Mouse (Mus musculus) splenic B cell, adult 2 months (primary cell): ENCODE results near the gene Kri1.
A peak's percentile ranks its signal among the peaks of the same experiment; 100 is the strongest.
"Not testable (repeated sequence)": the region's sequence is repeated elsewhere in the genome, so short reads cannot be mapped to it uniquely, and the experiment has no call there.

Source experiments
- DNase-seq: peaks from one replicate; pipeline ENCODE4 v3.0.0-alpha.2; 2011; ENCODE audit warnings: low read depth, low spot score
- H3K27me3 ChIP-seq: 2 replicates; pipeline ENCODE4 v1.6.1; 2012; ENCODE audit warnings: mild to moderate bottlenecking, low read length, moderate library complexity, mixed read lengths; ENCODE audit not compliant: control insufficient read depth, poor library complexity, insufficient read depth, severe bottlenecking
- H3K36me3 ChIP-seq: 2 replicates; pipeline ENCODE4 v1.6.1; 2012; ENCODE audit warnings: mild to moderate bottlenecking, low read length, moderate library complexity, mixed read lengths; ENCODE audit not compliant: control insufficient read depth, poor library complexity, insufficient read depth, severe bottlenecking

Gene Kri1

DNA sequence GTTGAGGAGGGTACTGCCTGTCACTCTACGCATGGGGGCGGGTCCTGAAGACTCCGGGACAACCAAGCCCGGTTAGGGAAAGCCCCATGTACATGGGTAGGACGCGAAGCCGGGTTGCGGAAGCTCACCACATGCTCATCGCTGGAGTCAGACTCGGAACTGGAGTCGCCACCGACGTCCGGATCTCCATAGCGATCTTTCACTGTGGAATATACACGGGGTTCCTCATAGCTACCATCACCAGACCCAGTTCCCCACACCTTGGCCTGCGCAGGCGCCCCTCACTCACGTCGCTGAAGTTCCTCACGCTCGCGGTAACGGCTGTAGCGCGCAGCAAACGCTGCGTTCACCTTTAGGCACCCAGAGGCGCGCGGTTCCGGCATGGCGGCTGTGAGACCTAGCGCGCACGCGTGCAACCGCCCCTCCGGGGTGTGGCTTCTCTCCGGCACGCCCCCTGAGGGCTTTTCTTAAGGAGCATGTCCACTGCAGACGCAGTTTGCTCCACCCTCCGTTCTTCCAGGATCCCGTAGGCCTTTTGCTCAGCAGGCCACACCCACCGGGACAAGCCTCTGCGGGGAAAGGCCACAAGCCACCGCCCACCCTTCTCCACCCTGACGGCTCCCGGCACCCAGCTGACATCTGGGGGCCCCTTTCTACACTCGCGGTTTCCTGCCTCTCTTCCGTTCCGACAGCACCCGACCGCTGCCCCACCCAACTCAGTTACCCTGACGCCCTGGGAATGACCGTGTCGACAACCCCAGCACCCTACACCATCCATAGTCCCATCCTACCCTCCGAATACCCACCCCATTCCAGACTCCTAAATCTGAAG, at the start of gene Kri1:
Gene Kri1, minus strand, starts transcription at position 399 of the 832 bp plus-strand sequence.
- H3K36me3 ChIP-seq, result peaks cover 6% of the 10 kb centered on the region; the same call in 1 of the 2 replicates
- DNase-seq, result peak; percentile 95
- no peaks in the 10 kb centered on the region for H3K27me3 ChIP-seq

DNA sequence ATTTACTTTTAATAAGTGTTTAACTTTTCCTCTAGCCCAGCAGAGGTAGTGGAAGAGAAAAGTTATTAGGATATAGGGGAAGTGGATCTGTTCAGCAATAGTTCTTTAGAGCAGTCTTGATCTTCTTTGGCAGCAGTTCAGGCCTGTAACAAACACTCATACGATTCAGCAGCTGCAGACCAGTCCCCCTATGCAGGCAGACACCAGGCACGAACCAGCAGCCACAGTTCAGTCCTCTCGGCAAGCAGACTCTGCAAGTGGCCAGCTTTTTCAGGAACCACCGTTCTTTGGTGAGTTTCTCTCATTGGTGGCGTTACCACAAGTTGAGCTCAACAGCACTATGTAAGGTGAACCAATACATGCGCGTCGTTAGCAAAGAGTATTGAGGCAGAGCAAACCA, 48.7 kb upstream of the Kri1 start:
- Histone ChIP-seq H3K36me3 (peaks cover 18% of the 10 kb centered on the region), H3K27me3 (no peaks in the 10 kb centered on the region)
- no peak for DNase-seq

DNA sequence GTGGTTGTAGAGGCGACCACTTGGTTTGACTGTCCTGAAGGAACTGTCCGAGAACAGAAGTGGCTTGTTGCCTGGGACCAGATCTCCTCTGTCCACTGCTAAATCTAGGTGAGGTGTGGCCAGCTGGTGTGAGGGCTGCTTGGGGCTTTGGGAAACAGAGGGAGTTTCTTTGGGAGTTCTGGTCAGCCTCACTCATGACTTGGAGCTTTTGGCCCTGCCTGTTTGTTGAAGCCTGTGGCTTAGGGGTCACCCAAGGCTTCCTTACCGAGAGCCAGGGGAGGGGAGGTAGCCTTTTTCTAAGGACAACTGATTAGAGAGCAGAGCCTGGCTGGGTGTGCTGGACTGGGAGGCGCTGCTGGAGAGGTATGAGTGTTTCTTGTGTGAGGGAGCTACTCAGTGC, 47.6 kb upstream of the Kri1 start:
- no peaks in the 10 kb centered on the region for H3K27me3 ChIP-seq
- peaks cover 15% of the 10 kb centered on the region for H3K36me3 ChIP-seq
- DNase-seq, result no peak

DNA sequence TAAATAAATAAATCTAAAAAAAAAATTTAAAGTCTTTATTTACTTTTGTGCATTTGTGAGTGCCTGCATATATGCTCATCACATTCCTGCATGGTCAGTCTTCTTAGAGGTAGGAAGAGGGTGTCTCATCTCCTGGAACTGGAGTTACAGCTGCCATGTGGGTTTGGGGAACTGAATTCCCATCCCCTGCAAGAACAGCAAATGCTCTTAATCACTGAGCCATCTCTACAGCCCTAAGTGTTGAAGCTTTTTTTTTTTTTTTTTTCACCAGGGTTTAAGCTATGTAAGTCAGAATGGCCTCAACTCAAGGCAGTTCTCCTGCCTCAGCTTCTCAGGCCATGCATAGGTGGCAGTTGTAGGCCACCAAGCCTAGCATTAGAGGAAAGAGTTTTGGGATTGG, 47.0 kb upstream of the Kri1 start:
- H3K27me3 ChIP-seq, result no peaks in the 10 kb centered on the region
- no peak for DNase-seq
- H3K36me3 ChIP-seq, result peaks cover 10% of the 10 kb centered on the region

DNA sequence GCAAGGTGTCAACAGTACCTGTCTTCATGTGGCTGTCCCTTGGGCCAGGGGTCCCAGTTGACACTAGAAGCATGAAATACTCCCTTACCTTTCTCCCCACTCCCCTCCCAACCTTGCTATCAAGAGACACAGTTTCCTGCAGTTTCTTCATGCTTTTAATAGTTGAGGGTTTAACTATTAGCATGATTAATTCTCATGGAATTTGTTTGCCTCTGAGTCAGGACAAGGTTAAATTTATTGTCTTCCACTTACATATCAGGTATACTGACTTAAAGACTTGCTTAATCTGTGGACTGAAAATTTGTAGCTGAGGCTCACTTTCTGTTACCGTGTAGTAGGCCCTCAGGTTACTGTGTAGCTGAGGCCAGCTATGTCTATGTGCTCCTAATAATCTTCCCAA, 45.8 kb upstream of the Kri1 start:
- Histone ChIP-seq H3K36me3 (peaks cover 7% of the 10 kb centered on the region), H3K27me3 (no peaks in the 10 kb centered on the region)
- no peak for DNase-seq

DNA sequence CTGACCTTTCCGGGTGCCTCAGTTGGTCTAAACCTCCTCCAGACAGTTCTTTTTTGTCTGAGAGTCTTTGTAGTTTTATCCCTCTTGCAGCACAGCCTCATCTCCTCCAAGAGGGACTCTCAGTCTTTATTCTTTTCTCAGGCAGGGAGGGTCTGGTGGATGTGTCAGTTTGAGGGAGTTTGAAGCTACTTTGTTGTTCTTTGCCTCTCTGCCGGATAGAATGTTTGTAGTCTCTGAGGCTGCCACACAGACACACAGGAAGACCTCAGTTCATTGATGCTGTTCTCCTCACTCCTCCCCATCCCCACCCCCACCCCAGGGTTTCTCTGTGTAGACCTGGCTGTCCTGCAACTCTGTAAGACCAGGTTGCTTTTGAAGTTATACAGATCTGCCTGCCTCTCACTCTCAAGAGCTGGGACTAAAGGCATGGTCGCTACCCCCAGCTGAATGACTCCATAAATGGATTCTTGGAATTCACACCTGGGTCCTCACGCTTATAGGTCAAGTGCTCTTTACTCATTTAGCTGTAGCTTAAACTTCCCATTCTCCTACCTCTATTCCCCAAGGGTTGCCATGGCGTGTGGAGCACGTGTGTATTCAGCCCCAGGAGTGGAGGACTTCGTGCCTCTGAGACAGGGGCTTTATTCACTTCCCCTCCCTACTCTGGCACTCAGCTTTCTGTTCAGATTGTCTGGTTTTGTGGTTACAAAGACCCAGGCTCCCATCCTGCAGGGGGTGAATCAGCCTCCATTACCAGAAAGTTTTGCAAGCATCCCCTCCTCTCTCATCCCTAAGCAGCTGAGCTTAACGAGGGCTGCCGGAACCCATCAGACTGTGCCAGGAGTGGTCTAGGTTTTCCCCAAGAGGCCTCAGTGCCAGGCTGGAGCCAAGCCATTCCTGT, 44.6 kb upstream of the Kri1 start:
- DNase-seq, result peak; percentile 37
- H3K27me3 ChIP-seq, result no peaks in the 10 kb centered on the region
- no peaks in the 10 kb centered on the region; the same call in 1 of the 2 replicates for H3K36me3 ChIP-seq

DNA sequence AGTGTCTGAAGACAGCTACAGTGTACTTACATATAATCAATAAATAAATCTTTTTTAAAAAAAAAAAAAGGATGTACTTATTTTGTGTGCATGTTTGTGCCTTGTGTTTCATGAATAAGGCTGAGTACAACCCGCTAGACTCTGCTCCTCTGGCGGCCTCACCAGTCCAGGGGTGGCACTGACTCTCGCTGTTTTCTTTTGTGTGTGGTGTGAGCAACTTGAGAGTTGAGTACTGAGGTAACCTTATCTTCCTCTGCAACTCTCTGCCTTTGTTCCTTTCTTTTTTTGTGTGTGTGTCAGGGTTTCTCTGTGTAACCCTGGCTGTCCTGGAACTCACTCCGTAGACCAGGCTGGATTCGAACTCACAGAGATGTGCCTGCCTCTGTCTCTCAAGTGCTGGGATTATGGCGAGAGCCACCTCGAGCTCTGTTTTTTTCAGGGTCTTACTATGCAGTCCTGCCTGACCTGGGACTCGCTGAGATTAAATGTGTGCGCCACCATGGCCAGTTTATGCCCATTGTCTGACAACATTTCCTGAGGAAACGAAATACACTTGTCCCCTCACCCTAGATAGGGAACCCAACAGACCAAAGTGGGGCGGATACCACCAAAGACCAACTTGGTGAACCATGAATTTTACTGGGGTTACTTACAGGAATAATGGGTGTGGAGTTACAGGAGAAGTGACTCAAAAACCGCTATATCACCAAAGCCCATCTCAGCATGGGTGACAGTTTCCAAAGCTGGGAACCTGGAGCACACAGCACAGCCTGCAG, 43.8 kb upstream of the Kri1 start:
- no peak for DNase-seq
- Histone ChIP-seq H3K27me3 (no peaks in the 10 kb centered on the region), H3K36me3 (no peaks in the 10 kb centered on the region; the same call in 1 of the 2 replicates)

DNA sequence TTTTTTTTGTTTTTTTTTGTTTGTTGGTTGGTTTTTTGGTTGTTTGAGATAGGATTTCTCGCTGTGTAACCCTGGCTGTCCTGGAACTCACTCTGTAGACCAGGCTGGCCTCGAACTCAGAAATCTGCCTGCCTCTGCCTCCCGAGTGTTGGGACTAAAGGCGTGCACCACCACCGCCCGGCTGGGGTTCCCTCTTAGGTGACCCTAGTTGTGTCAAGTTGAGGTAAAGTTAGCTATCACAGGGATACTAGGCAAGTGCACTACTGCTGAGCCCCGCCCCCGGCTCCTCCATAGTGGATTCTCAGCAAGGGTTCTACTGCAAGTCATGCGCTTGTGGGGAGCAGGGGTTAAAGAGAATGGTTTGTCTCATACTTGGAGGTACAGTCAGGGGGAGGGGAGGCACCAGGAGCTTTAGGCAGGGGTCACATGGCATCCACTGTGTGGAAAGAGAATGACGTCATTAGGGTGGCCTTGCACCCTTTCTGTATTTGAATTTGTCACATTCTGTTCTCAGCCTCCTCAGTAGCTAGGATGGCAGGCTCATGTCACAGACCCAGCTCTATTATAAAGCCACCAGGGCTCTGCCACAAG, 42.0 kb upstream of the Kri1 start:
- H3K27me3 ChIP-seq, result no peaks in the 10 kb centered on the region
- peak; percentile 72 for DNase-seq

DNA sequence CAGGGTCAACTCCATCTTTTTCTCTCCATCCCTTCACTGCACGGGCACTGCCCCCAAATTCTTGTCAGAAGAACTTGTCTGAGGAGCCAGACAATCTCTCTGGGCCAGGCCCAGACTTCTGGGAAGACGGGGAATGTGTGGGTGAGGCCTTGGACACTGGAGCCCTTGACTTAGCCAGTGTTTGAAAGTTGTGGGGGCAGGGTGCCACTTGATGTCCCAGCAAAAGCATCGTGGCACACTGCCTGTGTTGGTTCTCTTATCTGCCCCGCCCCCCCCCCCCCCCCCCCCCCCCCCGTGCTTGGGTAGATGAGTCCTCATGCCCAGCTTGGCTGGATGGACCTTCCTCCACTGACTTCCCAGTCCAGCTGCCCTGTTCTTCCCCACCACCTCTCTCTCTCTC, 41.3 kb upstream of the Kri1 start:
- no peak for DNase-seq
- no peaks in the 10 kb centered on the region for H3K36me3 ChIP-seq

More for the DNA sequence above, 42.0 kb upstream of the Kri1 start:
- H3K36me3 ChIP-seq, result no peaks in the 10 kb centered on the region; the same call in 1 of the 2 replicates

DNA sequence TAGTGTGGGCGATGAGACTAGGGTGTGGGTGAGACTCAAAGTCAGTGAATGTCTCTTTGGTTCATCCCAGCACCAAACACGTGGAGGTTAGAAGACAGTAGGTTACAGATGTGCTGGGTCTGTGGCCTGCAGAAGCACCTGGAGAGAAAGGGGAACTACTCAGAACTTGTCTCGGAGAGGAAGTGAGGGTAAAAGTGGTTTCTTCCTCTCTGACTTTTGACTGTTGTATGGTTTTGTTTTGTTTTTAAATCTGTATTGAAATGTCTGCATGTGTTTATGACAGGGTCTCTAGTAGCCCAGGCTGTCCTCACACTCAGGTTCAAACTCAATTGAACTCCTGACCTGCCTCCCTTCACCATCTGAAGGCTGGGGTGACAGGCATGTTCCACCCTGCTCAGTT, 40.3 kb upstream of the Kri1 start:
- DNase-seq, result peak; percentile 87
- H3K36me3 ChIP-seq, result no peaks in the 10 kb centered on the region
- no peaks in the 10 kb centered on the region for H3K27me3 ChIP-seq

More for the DNA sequence above, 41.3 kb upstream of the Kri1 start:
- H3K27me3 ChIP-seq, result no peaks in the 10 kb centered on the region

DNA sequence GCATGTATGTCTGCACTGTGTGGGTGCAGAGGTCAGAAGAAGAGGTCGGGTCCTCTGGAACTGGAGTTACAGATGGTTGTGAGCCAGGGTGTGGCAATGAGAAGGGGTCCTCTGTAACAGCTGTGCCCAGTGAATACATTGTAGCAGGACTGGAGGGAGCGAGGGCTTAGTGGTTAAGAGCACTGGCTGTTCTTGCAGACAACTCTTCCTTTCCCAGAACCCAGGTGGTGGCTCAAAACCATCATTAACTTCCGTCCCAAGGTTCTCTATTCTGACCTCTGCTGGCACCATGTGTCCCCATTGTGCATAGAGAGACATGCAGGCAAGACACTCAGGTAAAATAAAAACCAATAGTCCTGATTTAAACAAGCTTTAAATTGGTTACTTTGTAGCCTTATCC, 39.8 kb upstream of the Kri1 start:
- Histone ChIP-seq H3K36me3 (no peaks in the 10 kb centered on the region), H3K27me3 (no peaks in the 10 kb centered on the region)
- peak; percentile 61 for DNase-seq

DNA sequence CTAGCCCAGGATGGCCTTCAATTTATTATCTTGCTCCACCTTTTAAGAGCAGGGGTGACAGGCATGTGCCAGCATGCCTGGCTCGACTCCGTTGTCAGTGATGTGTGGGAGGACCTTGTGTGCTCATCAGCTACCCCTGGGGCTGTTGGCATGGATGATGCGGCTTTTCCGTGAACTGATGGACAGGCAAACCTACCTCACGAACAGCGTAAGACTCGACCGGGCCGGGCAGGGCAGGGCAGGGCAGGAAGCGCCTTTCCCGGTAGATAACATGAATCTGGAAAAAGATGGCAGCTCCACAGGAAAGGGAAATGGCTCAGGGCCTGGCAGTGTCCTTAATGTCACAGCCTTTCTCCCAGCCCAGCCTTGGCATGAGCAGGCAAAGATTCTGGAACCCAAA, 36.5 kb upstream of the Kri1 start:
- Histone ChIP-seq H3K36me3 (no peaks in the 10 kb centered on the region), H3K27me3 (no peaks in the 10 kb centered on the region)
- no peak for DNase-seq

DNA sequence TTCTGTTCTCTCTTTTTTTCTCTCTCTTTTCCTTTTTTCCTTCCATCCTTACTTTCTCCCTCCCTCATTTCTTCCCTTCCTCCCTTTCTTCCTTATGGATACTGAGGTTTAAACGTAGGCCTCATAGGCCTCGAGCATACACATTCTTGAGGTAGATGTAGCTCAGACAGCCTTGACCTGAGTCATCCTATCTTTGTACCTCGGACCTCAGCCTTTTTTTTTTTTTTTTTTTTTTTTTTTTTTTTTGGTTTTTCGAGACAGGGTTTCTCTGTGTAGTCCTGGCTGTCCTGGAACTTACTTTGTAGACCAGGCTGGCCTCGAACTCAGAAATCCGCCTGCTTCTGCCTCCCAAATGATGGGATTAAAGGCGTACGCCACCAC, 35.1 kb upstream of the Kri1 start:
- H3K27me3 ChIP-seq, DNase-seq, H3K36me3 ChIP-seq: not testable (repeated sequence)

DNA sequence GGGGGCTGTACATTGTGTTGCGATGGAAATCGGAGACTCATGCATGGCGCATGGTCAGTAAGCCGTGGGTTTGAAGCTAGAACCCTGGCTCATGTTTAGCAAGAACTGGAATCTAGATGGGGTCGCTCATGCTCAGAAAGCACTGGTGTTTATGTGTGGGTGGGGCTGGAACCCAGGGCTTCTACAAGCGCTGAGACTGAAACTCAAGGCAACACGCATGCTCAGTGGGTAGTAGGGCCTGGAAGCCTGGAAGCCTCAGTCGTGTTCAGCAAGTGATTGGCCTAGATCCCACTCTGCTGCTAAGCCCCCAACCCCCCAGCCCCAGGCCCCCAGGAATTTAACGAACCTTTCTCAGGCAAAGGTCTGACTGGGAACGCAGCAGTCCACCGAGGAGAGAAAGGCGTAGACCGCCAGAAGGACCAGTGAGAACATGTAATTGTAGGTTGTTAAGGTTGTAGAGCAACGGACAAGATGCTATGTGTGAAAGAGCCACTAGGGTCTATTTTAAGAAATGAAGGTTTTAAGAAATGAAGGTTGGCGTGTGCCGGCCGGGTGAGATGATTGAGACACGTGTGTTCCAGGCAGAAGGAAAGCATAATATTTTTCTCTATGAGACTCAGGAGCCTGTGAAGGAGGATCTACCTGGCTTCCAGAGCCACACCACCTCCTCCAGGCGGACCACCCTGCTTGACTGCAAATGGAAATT, 34.6 kb upstream of the Kri1 start:
- DNase-seq, result peak; percentile 64
- Histone ChIP-seq H3K36me3 (no peaks in the 10 kb centered on the region), H3K27me3 (no peaks in the 10 kb centered on the region)
